Mouse (Mus musculus) stomach, postnatal 0 days (tissue): ENCODE results near the gene Tyw3. TPM values are rescaled to one million over a fixed set of nuclear protein-coding genes. Genes with fewer than 3 reads are reported as not detected.
"Not testable (repeated sequence)": the region's sequence is repeated elsewhere in the genome, so short reads cannot be mapped to it uniquely, and the experiment has no call there.

ENCODE experiments used
- ATAC-seq: fragments of 200-750 bp; cut with Nextera tagmentation; 2 replicates; pipeline ENCODE4 v1.8.0; 2017; ENCODE audit not compliant: low FRiP score, low TSS enrichment
- DNase-seq: peaks from one replicate; pipeline ENCODE4 v3.0.0-alpha.2; 2016; ENCODE audit warnings: low spot score
- H3K27ac ChIP-seq: fragments of 300-500 bp; sonication (generic); replicated peaks from 2 replicates; pipeline ENCODE4 v1.5.1; 2014; ENCODE audit warnings: mild to moderate bottlenecking, control low read depth
- H3K27me3 ChIP-seq: fragments of 300-500 bp; sonication (generic); 2 replicates; pipeline ENCODE4 v1.6.1; 2014; ENCODE audit warnings: low read length; ENCODE audit not compliant: control insufficient read depth, insufficient read depth
- H3K36me3 ChIP-seq: fragments of 300-500 bp; sonication (generic); 2 replicates; pipeline ENCODE4 v1.6.1; 2014; ENCODE audit warnings: low read length, mixed read lengths; ENCODE audit not compliant: control insufficient read depth, insufficient read depth
- H3K4me1 ChIP-seq: fragments of 300-500 bp; sonication (generic); replicated peaks from 2 replicates; pipeline ENCODE4 v1.6.1; 2014; ENCODE audit warnings: antibody characterized with exemption; ENCODE audit not compliant: control insufficient read depth, insufficient read depth
- H3K4me2 ChIP-seq: fragments of 300-500 bp; sonication (generic); replicated peaks from 2 replicates; pipeline ENCODE4 v1.6.1; 2014; ENCODE audit warnings: low read depth, mild to moderate bottlenecking, control low read depth, moderate library complexity
- H3K4me3 ChIP-seq: fragments of 300-500 bp; sonication (generic); 2 replicates; pipeline ENCODE4 v1.5.1; 2014; ENCODE audit warnings: low read depth, low read length, control low read depth
- H3K9ac ChIP-seq: fragments of 300-500 bp; sonication (generic); 2 replicates; pipeline ENCODE4 v1.6.1; 2014; ENCODE audit warnings: mild to moderate bottlenecking, low read length, control low read depth, mixed read lengths
- H3K9me3 ChIP-seq: fragments of 300-500 bp; sonication (generic); 2 replicates; pipeline ENCODE4 v1.6.1; 2016; ENCODE audit warnings: low read length; ENCODE audit not compliant: control insufficient read depth
- CTCF ChIP-seq: IDR thresholded peaks from 2 replicates; pipeline ENCODE4 v1.5.1; 2016; ENCODE audit warnings: antibody characterized with exemption, low read depth, mild to moderate bottlenecking, moderate library complexity
- EP300 ChIP-seq: optimal IDR thresholded peaks from 2 replicates; pipeline ENCODE3; 2016; ENCODE audit warnings: antibody characterized with exemption
- WGBS: fragments of 180-500 bp; shearing (Covaris S2); extraction: QIAGEN DNeasy Blood & Tissue Kit; methylation state at CpG from one replicate; pipeline ENCODE4 v1.1.7; 2014; 5-methylcytosine and 5-hydroxymethylcytosine counted together
- polyA plus RNA-seq: library from polyadenylated mRNA; unstranded; fragments of >200 nt; fragmentation: Nextera tagmentation; extraction: Ambion mirVana; gene quantifications from 2 replicates; pipeline ENCODE4 v1.2.1, GENCODE M21; 2015

The Tyw3 gene
- 3.9 and 5.5 TPM in 2 replicates for polyA plus RNA-seq

GRCm38 (mm10) chr3:154596934-154597554 is at the start of gene Tyw3:
Gene Tyw3, minus strand, starts transcription at chr3:154597104.
- H3K4me2 ChIP-seq: peak within 1 kb of the TSS; percentile 71
- H3K9me3 ChIP-seq: no peaks in the 10 kb centered on the region
- peak; percentile 96 for DNase-seq
- H3K27me3 ChIP-seq: no peaks in the 10 kb centered on the region
- 0% methylated on average over 37 of the region's 38 CpGs for WGBS
- peak within 1 kb of the TSS; percentile 91 for H3K4me3 ChIP-seq
- 0 out of 2 replicates have a peak, but pooled peaks cover 3% of the 10 kb centered on the region for H3K36me3 ChIP-seq
- H3K4me1 ChIP-seq: no peaks in the 10 kb centered on the region
- ATAC-seq: peak; percentile 98
- H3K27ac ChIP-seq: peak within 1 kb of the TSS; percentile 95
- TF ChIP-seq CTCF: peak; percentile 75
- no peak for TF ChIP-seq EP300
- peak within 1 kb of the TSS; percentile 89 for H3K9ac ChIP-seq

DNA sequence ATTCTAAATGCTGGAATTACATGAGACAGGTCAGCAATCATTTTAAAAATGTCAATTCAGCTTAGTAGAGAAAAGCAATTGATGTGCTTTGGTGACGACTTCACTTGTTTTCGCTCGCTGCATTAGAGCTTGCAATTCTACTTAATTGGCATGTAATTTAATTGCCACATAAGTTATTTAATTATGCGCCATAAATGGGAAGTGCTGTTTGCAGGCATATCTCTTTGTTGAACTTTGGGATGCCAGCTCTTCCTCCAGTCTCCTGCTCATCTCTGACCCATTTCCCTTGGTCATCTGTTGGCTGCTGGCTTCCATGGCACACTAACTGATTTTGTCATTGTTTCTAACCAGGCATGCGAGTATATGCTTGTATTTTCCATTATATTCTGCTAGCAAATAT is 36.2 kb upstream of the Tyw3 start:
- no peak overlapping the region for H3K27ac ChIP-seq
- no peak for ATAC-seq
- no peaks in the 10 kb centered on the region for H3K27me3 ChIP-seq
- 86% methylated on average over 5 of the region's 5 CpGs for WGBS
- no peaks in the 10 kb centered on the region for H3K4me1 ChIP-seq
- TF ChIP-seq EP300 (no peak), CTCF (no peak)
- no peaks in the 10 kb centered on the region for H3K9me3 ChIP-seq
- H3K4me3 ChIP-seq: no peak overlapping the region
- no peak for DNase-seq
- H3K36me3 ChIP-seq: no peaks in the 10 kb centered on the region
- H3K4me2 ChIP-seq: no peak overlapping the region
- H3K9ac ChIP-seq: no peak overlapping the region

DNA sequence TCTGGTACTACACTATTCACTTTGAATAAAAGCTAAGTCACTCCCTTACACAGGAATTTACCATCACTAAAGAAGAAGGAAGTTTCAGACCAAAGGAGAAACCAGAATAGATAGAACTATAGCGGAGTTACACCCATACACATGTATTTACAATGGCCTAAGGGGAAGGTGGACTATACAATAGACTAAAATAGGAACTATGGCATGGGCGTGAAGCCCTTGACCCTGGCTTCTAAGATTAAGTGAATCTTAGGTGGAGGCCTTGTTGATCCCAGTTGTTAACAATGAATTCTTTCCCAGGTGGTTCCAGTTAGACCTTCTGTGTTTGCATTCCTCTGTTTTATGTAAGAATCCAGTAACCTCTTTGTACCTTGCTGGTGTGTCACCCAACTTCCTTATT is 34.4 kb upstream of the Tyw3 start:
- DNase-seq, H3K9ac ChIP-seq, H3K4me2 ChIP-seq, H3K27ac ChIP-seq, H3K27me3 ChIP-seq, H3K4me3 ChIP-seq, H3K4me1 ChIP-seq, ATAC-seq, H3K36me3 ChIP-seq, H3K9me3 ChIP-seq: not testable (repeated sequence)
- WGBS: 63% methylated on average over 2 of the region's 2 CpGs

GRCm38 (mm10) chr3:154628284-154628683 is 31.4 kb upstream of the Tyw3 start:
- Histone ChIP-seq H3K4me2 (no peak overlapping the region), H3K27ac (no peak overlapping the region), H3K27me3 (no peaks in the 10 kb centered on the region), H3K4me1 (no peaks in the 10 kb centered on the region), H3K4me3 (no peak overlapping the region), H3K9ac (no peak overlapping the region), H3K36me3 (no peaks in the 10 kb centered on the region), H3K9me3 (no peaks in the 10 kb centered on the region)
- TF ChIP-seq CTCF: no peak
- no peak for TF ChIP-seq EP300
- ATAC-seq: peak; percentile 57; the same call in 1 of the 2 replicates
- DNase-seq: no peak

DNA sequence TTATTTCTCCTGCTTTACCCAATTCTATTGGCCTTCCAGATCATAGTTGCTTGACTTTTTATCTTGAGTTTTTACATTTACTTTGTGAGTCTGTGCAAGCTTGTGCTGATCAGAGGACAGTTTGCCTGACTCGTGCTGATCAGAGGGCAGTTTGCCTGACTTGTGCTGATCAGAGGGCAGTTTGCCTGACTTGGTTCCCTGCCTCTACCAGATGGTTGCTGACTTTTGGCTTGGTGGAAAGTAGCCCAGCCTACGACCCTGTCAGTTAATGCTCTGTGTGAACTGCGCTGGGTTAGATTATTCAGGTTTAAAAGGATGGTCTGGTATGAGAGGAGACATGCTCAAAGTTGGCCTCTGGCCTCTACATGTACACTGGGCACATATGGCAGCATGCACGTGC is 19.2 kb upstream of the Tyw3 start:
- Histone ChIP-seq H3K4me3 (no peak overlapping the region), H3K27ac (no peak overlapping the region), H3K36me3 (peaks cover 2% of the 10 kb centered on the region; the same call in 1 of the 2 replicates), H3K9me3 (no peaks in the 10 kb centered on the region), H3K4me1 (no peaks in the 10 kb centered on the region), H3K4me2 (no peak overlapping the region), H3K27me3 (no peaks in the 10 kb centered on the region), H3K9ac (no peak overlapping the region)
- DNase-seq (no peak), ATAC-seq (no peak)
- WGBS: 82% methylated on average over 4 of the region's 4 CpGs
- TF ChIP-seq CTCF: no peak
- no peak for TF ChIP-seq EP300

DNA sequence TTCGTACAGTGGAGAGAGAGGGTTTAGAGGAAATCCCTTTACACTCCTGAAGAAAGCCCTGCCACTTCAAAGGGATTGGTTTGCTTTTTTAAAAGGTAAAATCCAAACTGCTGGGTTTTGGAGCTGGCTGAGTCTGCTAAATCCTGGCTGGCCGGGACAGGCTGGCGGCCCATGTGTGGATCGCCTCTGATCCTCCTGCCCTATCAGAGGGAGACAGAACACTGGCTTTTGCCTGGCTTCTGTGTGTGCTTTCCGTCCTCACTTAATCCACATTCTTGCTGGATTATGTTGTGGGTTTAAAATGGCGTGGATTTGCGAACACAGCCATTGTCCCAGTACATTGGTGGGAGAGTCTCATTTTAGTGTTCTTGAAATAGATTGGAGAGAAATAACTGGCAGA is 18.4 kb upstream of the Tyw3 start:
- Histone ChIP-seq H3K4me2 (no peak overlapping the region), H3K4me3 (no peak overlapping the region), H3K9ac (no peak overlapping the region), H3K27me3 (no peaks in the 10 kb centered on the region), H3K9me3 (no peaks in the 10 kb centered on the region), H3K4me1 (no peaks in the 10 kb centered on the region), H3K27ac (no peak overlapping the region), H3K36me3 (peaks cover 2% of the 10 kb centered on the region; the same call in 1 of the 2 replicates)
- DNase-seq (no peak), ATAC-seq (no peak)
- WGBS: 76% methylated on average over 7 of the region's 7 CpGs
- no peak for TF ChIP-seq CTCF
